Mouse (Mus musculus) midbrain, embryonic 11.5 days (tissue): Measurements from ENCODE around the gene Stxbp6. TPM values are rescaled to one million over a fixed set of nuclear protein-coding genes. Genes with fewer than 3 reads are reported as not detected.
"Not testable (repeated sequence)": the region's sequence is repeated elsewhere in the genome, so short reads cannot be mapped to it uniquely, and the experiment has no call there.

ENCODE experiments used
- ATAC-seq: fragments of 200-750 bp; cut with Nextera tagmentation; 2 replicates; pipeline ENCODE4 v1.8.0; 2017; ENCODE audit warnings: moderate TSS enrichment, moderate library complexity; ENCODE audit not compliant: low FRiP score
- DNase-seq: peaks from one replicate; pipeline ENCODE4 v3.0.0; 2015; ENCODE audit warnings: low spot score; ENCODE audit errors: missing footprints
- H3K27ac ChIP-seq: fragments of 300-500 bp; sonication (generic); 2 replicates; pipeline ENCODE4 v1.5.1; 2014; ENCODE audit warnings: low read depth, low read length
- H3K27me3 ChIP-seq: fragments of 300-500 bp; sonication (generic); 2 replicates; pipeline ENCODE4 v1.6.1; 2014; ENCODE audit warnings: mild to moderate bottlenecking, low read length, moderate library complexity, mixed read lengths; ENCODE audit not compliant: control insufficient read depth, insufficient read depth
- H3K36me3 ChIP-seq: fragments of 300-500 bp; sonication (generic); 2 replicates; pipeline ENCODE4 v1.6.1; 2014; ENCODE audit warnings: mild to moderate bottlenecking, low read length, moderate library complexity, mixed read lengths; ENCODE audit not compliant: control insufficient read depth, insufficient read depth
- H3K4me1 ChIP-seq: fragments of 300-500 bp; sonication (generic); 2 replicates; pipeline ENCODE4 v1.6.1; 2014; ENCODE audit warnings: low read length; ENCODE audit not compliant: control insufficient read depth, insufficient read depth
- H3K4me2 ChIP-seq: fragments of 300-500 bp; sonication (generic); 2 replicates; pipeline ENCODE4 v1.6.1; 2014; ENCODE audit warnings: mild to moderate bottlenecking, moderate library complexity
- H3K4me3 ChIP-seq: fragments of 300-500 bp; sonication (generic); 2 replicates; pipeline ENCODE4 v1.5.1; 2014; ENCODE audit warnings: low read depth, low read length
- H3K9ac ChIP-seq: fragments of 300-500 bp; sonication (generic); 2 replicates; pipeline ENCODE4 v1.6.1; 2014; ENCODE audit warnings: low read length
- H3K9me3 ChIP-seq: fragments of 300-500 bp; sonication (generic); 2 replicates; pipeline ENCODE4 v1.6.1; 2016; ENCODE audit warnings: low read length; ENCODE audit not compliant: control insufficient read depth
- WGBS: fragments of 180-500 bp; shearing (Covaris S2); extraction: QIAGEN DNeasy Blood & Tissue Kit; methylation state at CpG from one replicate; pipeline ENCODE4 v1.1.7; 2014; 5-methylcytosine and 5-hydroxymethylcytosine counted together
- polyA plus RNA-seq: library from polyadenylated mRNA; unstranded; fragments of >200 nt; fragmentation: Nextera tagmentation; extraction: Ambion mirVana; gene quantifications from 2 replicates; pipeline ENCODE4 v1.2.1, GENCODE M21; 2014

The Stxbp6 gene
- 21.3 and 21.9 TPM in 2 replicates for polyA plus RNA-seq

DNA sequence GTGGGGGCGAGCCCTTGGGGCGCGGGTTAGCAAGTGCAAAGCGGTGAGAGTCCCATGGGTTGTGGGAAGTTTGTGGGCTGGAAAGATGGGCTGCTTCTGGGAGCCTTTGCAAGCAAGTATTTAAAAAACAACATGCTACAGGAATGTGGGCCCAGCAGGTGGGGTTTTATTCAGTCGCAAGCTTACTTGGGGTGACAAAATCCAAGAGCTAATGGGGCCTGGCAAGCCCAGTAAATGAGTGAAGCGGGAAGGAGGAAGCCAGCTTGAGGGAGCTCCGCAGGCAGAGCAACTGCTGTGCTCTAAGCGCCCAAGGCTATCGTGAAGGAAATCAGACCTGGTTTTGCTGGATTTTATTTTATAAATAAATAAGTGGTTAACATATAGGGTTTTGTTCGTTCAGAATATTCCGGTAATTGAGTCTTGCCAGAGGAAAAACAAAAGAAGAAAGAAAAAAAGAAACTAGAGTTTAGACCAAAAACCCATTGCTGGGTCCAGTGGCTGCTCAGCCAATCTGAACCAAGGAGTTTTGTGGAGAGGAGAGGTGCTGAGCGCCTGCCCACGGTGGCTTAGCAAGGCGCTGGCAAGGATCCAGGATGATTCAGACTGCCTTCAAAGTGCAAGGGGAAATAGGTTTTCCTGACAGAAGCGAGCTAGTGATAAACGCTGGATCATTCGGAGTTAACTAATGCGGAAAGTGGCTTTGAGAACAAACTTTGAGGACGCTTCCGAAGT lies at the start of gene Stxbp6:
TSS of gene Stxbp6 (minus strand) at position 99 of the 732 bp plus-strand sequence.
- Histone ChIP-seq H3K27me3 (no peaks in the 10 kb centered on the region), H3K9ac (peak within 1 kb of the TSS; percentile 86), H3K4me1 (peaks cover 3% of the 10 kb centered on the region), H3K4me2 (peak within 1 kb of the TSS; percentile 91), H3K36me3 (no peaks in the 10 kb centered on the region), H3K9me3 (no peaks in the 10 kb centered on the region), H3K4me3 (peak within 1 kb of the TSS; percentile 76), H3K27ac (peak within 1 kb of the TSS; percentile 79)
- ATAC-seq (peak; percentile 57), DNase-seq (peak; percentile 97)
- 2% methylated on average over 20 of the region's 20 CpGs for WGBS

DNA sequence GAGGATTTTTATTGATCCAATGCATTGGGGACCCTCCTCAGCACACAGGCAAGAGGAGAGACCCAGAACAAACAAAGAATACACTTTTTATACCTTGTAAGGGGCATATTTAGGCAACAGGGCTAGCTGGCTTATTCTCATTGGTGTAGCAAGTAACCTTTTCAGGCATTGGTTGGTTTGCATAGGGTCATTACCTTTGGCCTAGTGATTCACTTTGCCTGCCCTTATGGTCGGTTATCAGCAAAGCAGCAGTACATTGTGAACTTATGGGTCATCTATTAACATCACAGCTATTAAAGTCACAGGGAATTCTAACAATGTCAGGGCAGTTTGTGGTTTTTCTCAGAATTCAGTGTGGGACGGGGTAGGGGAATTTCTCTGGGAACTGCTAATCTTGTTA lies 28.4 kb upstream of the Stxbp6 start:
- H3K27ac ChIP-seq, H3K4me2 ChIP-seq, H3K4me1 ChIP-seq, ATAC-seq, H3K36me3 ChIP-seq, H3K4me3 ChIP-seq, H3K27me3 ChIP-seq, H3K9me3 ChIP-seq, H3K9ac ChIP-seq: not testable (repeated sequence)
- peak; percentile 65 for DNase-seq
- WGBS = 88% methylated on average over 2 of the region's 2 CpGs

DNA sequence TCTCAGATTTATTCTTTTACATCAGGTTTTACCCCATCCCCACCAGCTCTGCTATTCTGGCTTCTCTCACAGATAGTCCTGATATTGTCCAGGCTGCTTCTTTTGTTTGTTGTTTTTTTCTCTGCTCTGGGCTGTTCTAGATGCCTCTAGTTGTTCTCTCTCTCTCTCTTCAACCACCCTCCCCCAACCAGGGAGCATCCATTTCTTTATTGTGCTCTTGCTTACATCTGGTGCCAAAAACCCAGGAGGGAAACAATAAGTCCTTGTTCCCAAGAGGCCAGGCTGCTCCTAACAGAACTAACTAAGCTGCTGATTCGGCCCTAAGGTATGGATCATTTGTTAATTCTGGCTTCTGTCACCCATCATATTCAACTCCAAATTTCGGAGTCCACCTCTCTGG lies 19.2 kb upstream of the Stxbp6 start:
- DNase-seq = peak; percentile 44
- no peaks in the 10 kb centered on the region for H3K9me3 ChIP-seq
- H3K9ac ChIP-seq = no peak overlapping the region
- ATAC-seq = no peak
- no peaks in the 10 kb centered on the region for H3K36me3 ChIP-seq
- H3K4me1 ChIP-seq = no peaks in the 10 kb centered on the region
- no peak overlapping the region for H3K4me3 ChIP-seq
- no peak overlapping the region for H3K27ac ChIP-seq
- no peak overlapping the region for H3K4me2 ChIP-seq
- WGBS = 65% methylated on average over 2 of the region's 2 CpGs
- H3K27me3 ChIP-seq = no peaks in the 10 kb centered on the region

DNA sequence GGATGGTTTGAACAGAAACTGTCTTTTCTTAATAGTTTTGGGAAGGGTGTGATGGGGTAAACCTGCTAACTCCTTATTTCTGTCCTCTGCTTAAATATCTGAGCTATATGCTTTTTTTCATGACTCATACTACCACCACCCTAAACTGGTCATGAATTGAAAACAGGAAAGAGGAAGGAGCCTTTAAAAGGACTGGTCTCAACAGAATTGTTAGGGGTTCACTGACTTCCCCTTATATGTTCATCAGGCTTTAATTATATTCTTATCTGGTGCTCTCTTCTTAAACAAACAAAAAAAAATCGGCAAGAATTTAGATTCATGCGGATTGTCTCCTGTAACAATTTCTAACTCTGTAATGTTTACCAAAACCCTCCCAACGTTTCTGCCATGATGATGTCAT lies 17.9 kb upstream of the Stxbp6 start:
- H3K4me1 ChIP-seq = no peaks in the 10 kb centered on the region
- H3K9ac ChIP-seq = no peak overlapping the region
- 82% methylated on average over 3 of the region's 3 CpGs for WGBS
- H3K27me3 ChIP-seq = no peaks in the 10 kb centered on the region
- DNase-seq (peak; percentile 51), ATAC-seq (no peak)
- H3K9me3 ChIP-seq = no peaks in the 10 kb centered on the region
- no peak overlapping the region for H3K4me3 ChIP-seq
- no peak overlapping the region for H3K4me2 ChIP-seq
- no peaks in the 10 kb centered on the region for H3K36me3 ChIP-seq
- H3K27ac ChIP-seq = no peak overlapping the region

DNA sequence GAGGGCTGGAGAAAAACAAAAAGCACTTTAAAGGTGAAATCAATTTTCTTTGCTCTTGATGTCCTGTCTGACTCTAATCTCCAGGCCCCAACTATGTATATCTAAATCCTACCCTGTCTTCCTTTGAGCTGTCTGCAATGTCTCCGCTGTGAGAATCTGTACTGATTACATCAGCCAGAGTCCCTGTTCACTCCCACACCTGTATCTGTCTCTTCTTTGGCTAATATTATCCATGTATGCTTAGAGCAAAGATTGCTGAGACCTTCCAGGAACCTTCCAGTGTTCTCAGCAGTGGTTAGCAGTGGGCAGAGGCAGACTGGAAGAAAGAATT lies 8.6 kb upstream of the Stxbp6 start:
- DNase-seq = peak; percentile 12
- H3K27me3 ChIP-seq = no peaks in the 10 kb centered on the region
- no peak overlapping the region for H3K27ac ChIP-seq
- ATAC-seq = no peak
- WGBS = 68% methylated on average over 1 of the region's 1 CpGs
- no peak overlapping the region for H3K4me2 ChIP-seq
- H3K36me3 ChIP-seq = no peaks in the 10 kb centered on the region
- H3K9me3 ChIP-seq = no peaks in the 10 kb centered on the region
- H3K9ac ChIP-seq = no peak overlapping the region
- H3K4me1 ChIP-seq = no peaks in the 10 kb centered on the region
- H3K4me3 ChIP-seq = no peak overlapping the region

DNA sequence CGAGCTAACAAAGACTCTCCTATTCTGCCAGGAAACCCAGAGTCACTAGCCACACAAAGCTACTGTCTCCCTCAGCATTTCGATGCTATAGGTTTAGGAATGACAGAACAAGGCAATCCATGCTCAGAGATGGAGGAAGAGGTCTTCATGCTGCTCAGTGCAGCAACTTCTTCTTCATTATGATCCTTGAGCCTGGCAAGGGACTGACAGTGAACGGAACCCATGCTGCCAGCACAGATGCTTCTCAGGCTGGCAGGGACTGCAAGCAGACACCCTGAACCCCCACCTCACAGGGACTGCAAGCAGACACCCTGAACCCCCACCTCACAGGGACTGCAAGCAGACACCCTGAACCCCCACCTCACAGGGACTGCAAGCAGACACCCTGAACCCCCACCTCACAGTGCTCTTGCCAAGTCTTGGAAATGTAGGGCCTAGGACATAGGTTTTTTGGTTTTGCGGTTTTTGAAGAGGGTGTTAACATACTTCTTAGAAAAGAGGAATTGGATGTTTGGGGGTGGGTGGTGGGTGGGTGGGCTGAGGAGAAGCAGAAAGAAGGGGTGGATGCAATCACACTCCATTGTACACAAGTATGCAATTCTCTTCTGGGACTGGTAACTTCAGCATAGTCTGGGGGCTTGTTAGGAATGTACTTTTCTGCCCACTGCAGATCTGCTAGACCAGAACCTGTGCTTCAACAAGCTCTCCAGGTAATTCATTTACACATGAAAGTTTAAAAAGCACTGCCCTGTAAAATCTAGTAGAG lies 8.1 kb upstream of the Stxbp6 start:
- Histone ChIP-seq H3K27me3 (no peaks in the 10 kb centered on the region), H3K4me2 (no peak overlapping the region)
- WGBS = 86% methylated on average over 4 of the region's 4 CpGs

DNA sequence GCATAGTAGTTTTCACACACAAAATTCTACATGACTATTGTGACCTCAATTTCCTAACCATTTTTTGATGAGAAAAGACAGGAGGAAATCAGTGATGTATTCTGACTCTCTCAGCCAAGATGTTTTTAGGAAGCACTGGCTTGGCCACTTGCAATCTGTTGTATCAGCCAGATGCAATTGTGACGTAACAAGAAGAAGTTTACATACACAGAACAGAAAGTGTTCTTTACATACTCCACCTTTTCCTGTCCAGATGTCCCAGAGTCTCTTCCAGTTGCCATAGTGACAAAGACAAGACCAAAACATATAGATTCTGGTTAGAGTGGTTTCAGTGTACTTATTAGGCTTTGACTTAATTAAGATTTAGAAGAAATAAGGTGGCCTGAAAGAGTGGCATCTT lies 7.1 kb upstream of the Stxbp6 start:
- H3K4me3 ChIP-seq = no peak overlapping the region
- ATAC-seq = no peak
- WGBS = 75% methylated on average over 1 of the region's 1 CpGs
- no peak overlapping the region for H3K4me2 ChIP-seq
- H3K9ac ChIP-seq = no peak overlapping the region
- no peak overlapping the region for H3K27ac ChIP-seq
- DNase-seq = no peak
- H3K36me3 ChIP-seq = no peaks in the 10 kb centered on the region
- H3K9me3 ChIP-seq = no peaks in the 10 kb centered on the region
- H3K27me3 ChIP-seq = no peaks in the 10 kb centered on the region
- no peaks in the 10 kb centered on the region for H3K4me1 ChIP-seq

More for the DNA sequence above, 8.1 kb upstream of the Stxbp6 start:
- DNase-seq (no peak), ATAC-seq (no peak)
- no peak overlapping the region for H3K9ac ChIP-seq
- H3K9me3 ChIP-seq = no peaks in the 10 kb centered on the region
- no peaks in the 10 kb centered on the region for H3K36me3 ChIP-seq
- H3K4me1 ChIP-seq = no peaks in the 10 kb centered on the region
- no peak overlapping the region for H3K4me3 ChIP-seq
- no peak overlapping the region for H3K27ac ChIP-seq

DNA sequence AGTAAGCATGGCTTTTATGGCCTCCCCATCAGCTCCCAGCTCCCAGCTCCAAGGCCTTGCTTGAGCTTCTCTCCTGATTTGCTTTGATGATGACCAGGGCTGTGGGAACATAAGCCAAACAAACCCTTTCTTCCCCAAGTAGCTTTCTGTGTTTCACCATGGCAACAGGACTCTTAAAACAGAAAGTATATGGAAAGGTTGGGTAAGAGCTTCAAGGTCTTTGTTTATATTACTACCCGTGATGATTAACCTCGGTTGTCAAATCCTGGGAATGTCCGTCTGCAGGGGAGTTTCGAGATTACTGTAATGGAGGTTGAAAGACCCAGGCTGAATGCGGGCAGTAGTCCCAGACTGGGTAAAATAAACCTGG lies 6.2 kb upstream of the Stxbp6 start:
- H3K4me1 ChIP-seq = no peaks in the 10 kb centered on the region
- H3K9ac ChIP-seq = no peak overlapping the region
- H3K4me3 ChIP-seq = no peak overlapping the region
- H3K4me2 ChIP-seq = no peak overlapping the region
- H3K27me3 ChIP-seq = no peaks in the 10 kb centered on the region
- H3K9me3 ChIP-seq = no peaks in the 10 kb centered on the region
- DNase-seq (peak; percentile 12), ATAC-seq (no peak)
- WGBS = 73% methylated on average over 5 of the region's 5 CpGs
- no peaks in the 10 kb centered on the region for H3K36me3 ChIP-seq
- no peak overlapping the region for H3K27ac ChIP-seq

DNA sequence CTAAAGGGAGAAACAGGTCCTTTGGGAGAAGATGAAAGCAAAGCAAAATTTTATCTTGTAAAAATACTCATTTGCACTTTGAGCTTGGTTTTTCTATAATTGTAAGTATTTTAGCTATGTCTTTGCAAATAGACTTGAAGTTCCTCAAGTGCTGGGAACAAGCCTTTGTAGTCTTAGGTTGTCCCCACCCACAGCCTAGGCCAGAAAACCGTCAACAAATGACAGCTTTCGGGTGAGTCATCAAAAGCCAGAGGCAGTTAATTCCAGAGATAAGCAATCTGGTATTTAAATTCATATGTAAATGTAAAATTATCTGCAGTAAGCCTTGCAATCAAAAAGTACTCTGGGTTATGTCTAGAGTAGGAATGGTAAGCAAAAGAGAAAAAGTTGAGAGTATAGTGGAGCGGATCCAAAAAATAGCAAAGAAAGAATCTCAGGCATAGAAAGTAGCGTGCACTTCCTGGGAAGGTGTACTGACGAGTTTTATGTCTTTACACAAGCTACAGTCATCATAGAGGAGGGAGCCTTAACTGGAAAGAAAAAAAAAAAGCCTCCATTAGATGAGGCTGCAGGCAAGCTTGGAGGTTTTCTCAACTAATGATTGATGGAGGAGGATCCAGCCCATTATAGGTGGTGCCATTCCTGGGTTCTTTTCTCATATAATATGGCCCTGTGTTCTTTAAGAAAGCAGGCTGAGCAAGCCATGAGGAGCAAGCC lies 5.7 kb upstream of the Stxbp6 start:
- Histone ChIP-seq H3K9ac (no peak overlapping the region), H3K9me3 (no peaks in the 10 kb centered on the region), H3K4me1 (no peaks in the 10 kb centered on the region; the same call in none of the 2 replicates), H3K36me3 (no peaks in the 10 kb centered on the region), H3K4me3 (no peak overlapping the region), H3K27me3 (no peaks in the 10 kb centered on the region), H3K27ac (no peak overlapping the region), H3K4me2 (no peak overlapping the region)
- no peak for DNase-seq
- no peak for ATAC-seq
- WGBS = 80% methylated on average over 5 of the region's 5 CpGs
